Mouse (Mus musculus): ENCODE results near the gene Tmem176a. TPM values are rescaled to one million over a fixed set of nuclear protein-coding genes. Genes with fewer than 3 reads are reported as not detected.
"Not testable (repeated sequence)": the region's sequence is repeated elsewhere in the genome, so short reads cannot be mapped to it uniquely, and the experiment has no call there.

The Tmem176a gene
- polyA plus RNA-seq (2015; fragmentation: Nextera tagmentation; extraction: Ambion mirVana): 94.5 and 102 TPM in 2 replicates

DNA sequence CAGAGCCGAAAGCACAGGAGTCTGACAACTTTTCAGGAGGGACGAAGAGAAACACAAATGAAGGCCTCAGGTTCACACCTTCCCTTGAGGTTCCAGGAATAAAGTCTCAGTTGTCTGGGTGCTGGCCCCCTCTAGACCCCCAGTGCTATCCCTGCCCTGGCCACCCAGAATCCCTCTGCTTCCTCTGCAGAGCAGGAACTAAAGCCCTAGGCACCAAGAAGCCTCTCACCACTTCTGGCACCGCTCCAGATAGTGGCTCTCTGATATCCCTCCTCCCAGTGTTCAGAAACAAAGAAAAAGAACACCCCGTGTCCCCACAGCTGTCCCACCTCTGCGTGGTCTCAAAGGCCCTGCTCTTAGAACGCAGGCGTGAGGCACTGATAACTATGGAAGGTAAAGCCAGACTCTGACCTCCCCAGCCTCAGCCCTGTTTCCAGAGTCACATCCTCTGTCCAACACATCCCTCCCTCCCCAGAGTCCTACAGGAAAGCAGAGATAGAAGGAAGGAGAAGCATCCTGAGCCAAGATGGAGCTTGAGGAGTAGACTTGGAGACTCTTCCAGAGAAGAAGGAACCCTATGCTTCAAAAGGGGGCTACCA lies at the start of gene Tmem176a:
TSS of gene Tmem176a (plus strand) at position 549 of the 599 bp plus-strand sequence.
- H3K27me3 ChIP-seq (replicated peaks): no peaks in the 10 kb centered on the region
- peak within 1 kb of the TSS; percentile 64 for H3K4me3 ChIP-seq
- peaks cover 45% of the 10 kb centered on the region for H3K4me1 ChIP-seq
- H3K4me2 ChIP-seq: peak within 1 kb of the TSS; percentile 80
- ATAC-seq (ENCODE audit: extremely low read depth, insufficient number of reproducible peaks, low FRiP score, low TSS enrichment): no peak
- WGBS: 6% methylated on average over 7 of the region's 7 CpGs
- H3K9me3 ChIP-seq: no peaks in the 10 kb centered on the region
- H3K9ac ChIP-seq: peak within 1 kb of the TSS; percentile 83
- H3K36me3 ChIP-seq: peaks cover 65% of the 10 kb centered on the region
- H3K27ac ChIP-seq (replicated peaks): peak within 1 kb of the TSS; percentile 96

DNA sequence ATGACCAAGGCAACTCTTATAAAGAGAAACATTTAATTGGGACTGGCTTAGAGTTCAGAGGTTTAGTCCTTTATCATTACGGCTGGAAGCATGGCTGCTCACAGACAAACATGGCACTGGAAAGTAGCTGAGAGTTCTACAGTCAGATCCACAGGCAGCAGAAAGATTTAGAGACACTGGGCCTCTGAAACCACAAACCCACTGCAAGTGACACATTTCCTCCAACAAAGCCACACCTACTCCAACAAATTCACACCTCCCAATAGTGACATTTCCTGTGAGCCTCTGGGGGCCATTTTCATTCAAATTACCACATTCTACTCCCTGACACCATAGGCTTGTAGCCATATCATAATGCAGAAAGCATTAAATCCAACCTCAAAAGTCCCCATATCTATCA lies 38.8 kb upstream of the Tmem176a start:
- H3K36me3 ChIP-seq: no peaks in the 10 kb centered on the region
- no peak overlapping the region for H3K4me3 ChIP-seq
- no peak overlapping the region for H3K4me2 ChIP-seq
- no peak overlapping the region for H3K9ac ChIP-seq
- H3K9me3 ChIP-seq: 0 out of 2 replicates have a peak, but pooled peaks cover 3% of the 10 kb centered on the region
- H3K27ac ChIP-seq (replicated peaks): no peak overlapping the region
- H3K27me3 ChIP-seq (replicated peaks): no peaks in the 10 kb centered on the region
- H3K4me1 ChIP-seq: no peaks in the 10 kb centered on the region
- no peak for ATAC-seq (ENCODE audit: extremely low read depth, insufficient number of reproducible peaks, low FRiP score, low TSS enrichment)
- WGBS: 63% methylated on average over 1 of the region's 1 CpGs

DNA sequence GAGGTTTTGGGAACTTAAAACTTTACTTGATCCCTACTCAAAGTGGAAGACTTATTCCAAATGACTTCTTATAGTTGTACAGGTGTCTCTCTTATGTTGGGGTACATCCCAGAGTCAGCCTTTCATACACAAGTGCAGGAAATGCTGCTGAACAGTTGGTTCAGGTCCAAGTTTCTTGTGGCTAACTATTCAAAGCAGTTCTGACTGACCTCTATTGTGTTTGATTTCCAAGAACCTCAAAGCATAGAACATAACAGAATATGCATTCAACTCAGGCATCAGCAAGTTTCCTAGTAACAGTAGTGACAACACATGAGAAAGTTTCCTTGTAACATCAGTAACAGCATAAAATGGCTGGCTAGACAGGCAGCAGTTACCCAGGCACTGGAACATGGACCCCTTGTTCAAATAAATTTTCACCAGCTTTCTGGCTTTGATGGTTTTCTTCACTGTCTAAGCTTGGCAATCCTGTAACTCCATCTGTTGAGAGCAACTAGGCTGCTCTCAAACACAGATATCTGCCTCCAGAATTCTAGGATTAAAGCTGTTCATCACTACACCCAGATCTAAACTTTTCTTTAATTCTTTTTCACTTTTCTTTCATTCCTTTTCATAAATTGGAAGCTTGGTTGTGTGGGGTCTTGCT lies 37.2 kb upstream of the Tmem176a start:
- no peak overlapping the region for H3K4me3 ChIP-seq
- H3K9ac ChIP-seq: no peak overlapping the region
- H3K4me1 ChIP-seq: no peaks in the 10 kb centered on the region
- H3K27ac ChIP-seq (replicated peaks): no peak overlapping the region
- no peaks in the 10 kb centered on the region for H3K36me3 ChIP-seq
- H3K9me3 ChIP-seq: 0 out of 2 replicates have a peak, but pooled peaks cover 3% of the 10 kb centered on the region
- H3K4me2 ChIP-seq: no peak overlapping the region
- H3K27me3 ChIP-seq (replicated peaks): no peaks in the 10 kb centered on the region
- no peak for ATAC-seq (ENCODE audit: extremely low read depth, insufficient number of reproducible peaks, low FRiP score, low TSS enrichment)

DNA sequence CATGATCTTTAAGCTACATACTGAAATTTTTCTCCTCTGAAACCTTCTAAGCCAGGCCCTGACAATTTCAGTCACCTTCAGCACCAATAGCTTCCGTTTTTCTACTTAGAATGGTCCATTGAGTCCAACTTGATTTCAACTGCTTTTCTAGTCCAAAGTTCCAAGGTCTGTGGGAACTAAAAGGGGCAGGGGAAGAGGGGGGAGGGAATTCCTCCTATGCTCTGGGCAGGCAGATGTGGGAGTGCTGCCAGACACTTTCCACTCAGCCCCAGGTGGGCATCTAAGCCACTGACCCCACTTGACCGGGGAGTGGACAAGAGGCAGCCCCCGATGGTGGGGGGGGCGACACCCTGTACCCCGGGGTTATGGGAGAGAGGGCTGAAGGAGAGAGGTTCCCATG lies 36.4 kb upstream of the Tmem176a start:
- Histone ChIP-seq H3K4me2 (no peak overlapping the region), H3K9ac (no peak overlapping the region), H3K27ac (replicated peaks) (no peak overlapping the region)

DNA sequence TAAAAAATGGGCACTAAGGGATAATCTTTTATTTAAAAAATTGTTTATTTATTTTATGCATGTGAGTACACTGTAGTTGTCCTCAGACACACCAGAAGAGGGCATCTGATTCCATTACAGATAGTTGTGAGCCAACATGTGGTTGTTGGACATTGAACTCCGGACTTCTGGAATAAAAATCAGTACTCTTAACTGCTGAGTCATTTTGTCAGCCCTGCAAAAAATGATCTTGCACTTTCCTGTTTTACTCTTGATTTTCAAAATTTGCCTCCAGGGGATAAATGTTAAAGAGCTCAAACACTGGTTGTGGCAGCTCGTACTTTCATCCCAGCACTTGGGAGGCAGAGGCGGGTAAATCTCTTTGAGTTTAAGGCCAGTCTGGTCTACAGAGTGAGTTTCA lies 34.0 kb upstream of the Tmem176a start:
- no peak overlapping the region for H3K4me2 ChIP-seq

More for the DNA sequence above, 36.4 kb upstream of the Tmem176a start:
- H3K4me3 ChIP-seq: no peak overlapping the region
- no peak for ATAC-seq (ENCODE audit: extremely low read depth, insufficient number of reproducible peaks, low FRiP score, low TSS enrichment)
- WGBS: 75% methylated on average over 5 of the region's 5 CpGs
- H3K27me3 ChIP-seq (replicated peaks): no peaks in the 10 kb centered on the region
- no peaks in the 10 kb centered on the region for H3K36me3 ChIP-seq
- H3K4me1 ChIP-seq: no peaks in the 10 kb centered on the region
- H3K9me3 ChIP-seq: 0 out of 2 replicates have a peak, but pooled peaks cover 3% of the 10 kb centered on the region

DNA sequence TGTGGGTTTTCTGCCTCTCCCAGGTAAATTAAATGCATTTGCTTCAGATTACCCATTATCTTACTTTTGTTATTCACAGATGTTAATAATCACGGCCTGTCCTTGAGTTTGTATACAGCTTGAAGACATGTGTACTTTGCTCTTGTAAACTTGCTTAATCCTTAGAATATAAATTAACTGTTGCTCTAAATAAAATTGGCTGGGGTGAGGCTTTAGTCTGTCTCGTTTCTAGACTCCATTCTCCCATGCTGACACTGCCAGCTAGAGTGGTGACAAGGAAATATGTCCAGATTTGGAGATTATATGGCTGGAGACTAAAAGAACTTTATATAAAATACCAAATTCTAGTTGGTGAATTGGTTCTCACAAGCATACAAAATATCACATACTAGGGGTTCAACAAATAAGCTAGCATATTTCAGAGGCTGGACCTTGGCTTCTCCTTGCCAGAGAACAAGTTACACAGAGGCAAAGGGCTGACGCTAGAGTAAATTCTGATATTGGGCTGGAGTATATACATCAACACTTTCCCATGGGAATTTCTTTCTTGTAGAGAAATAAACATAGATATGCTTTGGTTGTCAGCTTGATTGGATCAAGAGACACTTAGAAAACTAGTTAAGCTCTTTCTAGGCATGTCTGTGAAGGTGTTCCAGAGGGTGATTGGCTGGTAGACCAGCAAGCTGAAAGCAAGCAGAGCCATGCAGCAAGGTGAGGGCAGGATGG lies 31.1 kb upstream of the Tmem176a start:
- no peak overlapping the region for H3K4me3 ChIP-seq
- 59% methylated on average over 3 of the region's 3 CpGs for WGBS
- no peaks in the 10 kb centered on the region for H3K9me3 ChIP-seq
- no peaks in the 10 kb centered on the region for H3K36me3 ChIP-seq
- H3K9ac ChIP-seq: no peak overlapping the region
- no peak overlapping the region for H3K4me2 ChIP-seq
- no peaks in the 10 kb centered on the region for H3K4me1 ChIP-seq
- H3K27ac ChIP-seq (replicated peaks): no peak overlapping the region
- ATAC-seq (ENCODE audit: extremely low read depth, insufficient number of reproducible peaks, low FRiP score, low TSS enrichment): no peak
- no peaks in the 10 kb centered on the region for H3K27me3 ChIP-seq (replicated peaks)

More for the DNA sequence above, 34.0 kb upstream of the Tmem176a start:
- 78% methylated on average over 3 of the region's 3 CpGs for WGBS
- Histone ChIP-seq H3K4me3 (no peak overlapping the region), H3K27me3 (replicated peaks) (no peaks in the 10 kb centered on the region), H3K27ac (replicated peaks) (no peak overlapping the region), H3K9me3 (0 out of 2 replicates have a peak, but pooled peaks cover 3% of the 10 kb centered on the region), H3K9ac (no peak overlapping the region), H3K4me1 (no peaks in the 10 kb centered on the region), H3K36me3 (no peaks in the 10 kb centered on the region)
- no peak for ATAC-seq (ENCODE audit: extremely low read depth, insufficient number of reproducible peaks, low FRiP score, low TSS enrichment)

DNA sequence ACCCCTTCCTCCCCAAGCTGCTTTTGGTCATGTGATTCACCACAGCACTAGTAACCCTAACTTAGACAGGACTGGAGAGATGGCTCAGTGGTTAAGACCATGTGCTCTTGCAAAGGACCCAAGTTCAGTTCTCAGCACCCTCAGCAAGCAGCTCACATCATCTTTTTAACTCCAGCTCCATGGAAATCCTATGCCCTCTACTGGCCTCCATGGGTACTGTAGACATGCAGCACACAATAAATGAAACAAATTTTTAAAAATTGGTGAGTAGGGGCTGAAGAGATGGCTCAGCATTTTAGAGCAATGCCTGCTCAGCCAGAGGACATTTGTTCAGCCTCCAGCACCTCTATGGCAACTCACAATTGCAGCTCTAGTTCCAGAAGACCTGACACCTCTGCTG lies 25.7 kb upstream of the Tmem176a start:
- Histone ChIP-seq H3K27ac (replicated peaks) (no peak overlapping the region), H3K4me1 (no peaks in the 10 kb centered on the region), H3K27me3 (replicated peaks) (no peaks in the 10 kb centered on the region), H3K36me3 (no peaks in the 10 kb centered on the region), H3K4me2 (no peak overlapping the region), H3K9ac (no peak overlapping the region), H3K4me3 (no peak overlapping the region), H3K9me3 (0 out of 2 replicates have a peak, but pooled peaks cover 3% of the 10 kb centered on the region)
- ATAC-seq (ENCODE audit: extremely low read depth, insufficient number of reproducible peaks, low FRiP score, low TSS enrichment): no peak

DNA sequence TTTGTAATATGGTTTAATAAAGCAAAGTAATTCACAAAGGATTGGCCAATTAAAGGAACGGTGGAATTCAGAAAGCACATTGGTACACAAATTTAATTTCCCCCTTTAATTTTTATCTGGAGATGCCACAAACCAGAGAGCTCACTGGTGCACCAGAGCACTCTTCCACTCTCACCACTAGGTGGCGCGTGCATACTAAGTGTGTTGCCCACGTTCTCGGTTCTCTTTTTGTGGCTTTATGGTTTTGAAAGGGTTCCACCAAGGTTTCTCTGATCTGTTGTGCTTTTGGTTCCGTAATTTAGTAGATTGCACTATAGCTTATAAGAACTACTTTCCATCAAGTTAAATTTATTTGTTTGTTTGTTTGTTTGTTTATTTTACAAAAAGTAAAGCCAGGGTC lies 22.9 kb upstream of the Tmem176a start:
- H3K4me2 ChIP-seq: no peak overlapping the region
- H3K4me3 ChIP-seq: no peak overlapping the region
- ATAC-seq (ENCODE audit: extremely low read depth, insufficient number of reproducible peaks, low FRiP score, low TSS enrichment): no peak
- no peaks in the 10 kb centered on the region for H3K36me3 ChIP-seq
- no peak overlapping the region for H3K9ac ChIP-seq
- H3K27ac ChIP-seq (replicated peaks): no peak overlapping the region
- 8% methylated on average over 6 of the region's 6 CpGs for WGBS
- no peaks in the 10 kb centered on the region for H3K4me1 ChIP-seq
- no peaks in the 10 kb centered on the region for H3K27me3 ChIP-seq (replicated peaks)
- 0 out of 2 replicates have a peak, but pooled peaks cover 3% of the 10 kb centered on the region for H3K9me3 ChIP-seq

DNA sequence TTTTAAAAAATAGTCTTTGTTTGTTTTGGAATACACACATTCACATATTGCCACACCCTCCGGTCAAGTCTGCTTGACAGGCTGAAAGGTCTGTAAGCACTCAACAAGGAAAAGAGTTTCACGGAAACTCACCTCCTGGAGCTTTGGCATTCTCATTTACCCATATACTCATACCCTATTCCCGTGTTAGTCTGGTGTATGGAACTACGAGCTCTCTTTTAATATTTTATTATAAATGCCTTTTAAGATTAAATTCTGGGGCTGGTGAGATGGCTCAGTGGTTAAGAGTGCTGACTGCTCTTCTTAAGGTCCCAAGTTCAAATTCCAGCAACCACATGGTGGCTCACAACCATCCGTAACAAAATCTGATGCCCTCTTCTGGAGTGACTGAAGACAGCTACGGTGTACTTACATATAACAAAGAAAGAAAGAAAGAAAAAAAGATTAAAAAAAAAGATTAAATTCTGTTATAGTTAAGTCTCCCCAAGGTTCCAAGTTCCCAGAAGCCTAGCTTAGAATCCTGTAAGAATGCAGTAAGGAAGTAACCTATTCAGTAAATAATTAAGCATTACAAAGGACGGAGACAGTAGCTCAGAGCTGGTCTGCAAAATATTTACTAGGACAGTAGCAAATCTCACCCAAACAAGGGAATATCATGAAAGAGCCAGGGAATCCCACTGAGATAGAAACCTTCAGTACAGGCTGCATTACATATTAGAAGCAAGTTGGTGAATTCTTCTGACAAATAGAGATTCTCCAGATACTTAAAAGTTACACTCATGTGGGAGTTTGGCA lies 18.5 kb upstream of the Tmem176a start:
- H3K4me3 ChIP-seq; H3K36me3 ChIP-seq; H3K9ac ChIP-seq; H3K4me1 ChIP-seq; H3K27ac ChIP-seq (replicated peaks); H3K4me2 ChIP-seq; H3K9me3 ChIP-seq; ATAC-seq (ENCODE audit: extremely low read depth, insufficient number of reproducible peaks, low FRiP score, low TSS enrichment); H3K27me3 ChIP-seq (replicated peaks): not testable (repeated sequence)
- WGBS: 79% methylated on average over 7 of the region's 7 CpGs

DNA sequence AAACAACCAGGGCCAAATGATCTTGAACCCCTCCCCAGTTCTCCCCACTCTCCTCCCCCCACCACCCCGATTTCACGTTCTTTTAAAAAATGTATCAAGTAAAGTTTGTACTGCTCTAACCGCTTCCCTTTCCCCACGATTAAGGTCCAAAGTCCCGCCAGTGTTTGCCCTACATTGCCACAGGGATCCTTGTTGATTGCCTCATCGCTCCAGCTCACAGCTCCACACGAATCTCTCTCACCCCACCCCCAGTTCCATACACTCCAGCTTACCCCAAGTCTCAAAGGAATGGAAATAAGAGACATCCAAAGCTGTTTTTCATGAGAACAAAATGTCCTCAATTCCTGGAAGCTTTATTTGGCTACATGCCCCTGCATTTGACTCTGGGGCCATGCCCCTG lies 15.7 kb upstream of the Tmem176a start:
- 60% methylated on average over 7 of the region's 7 CpGs for WGBS

DNA sequence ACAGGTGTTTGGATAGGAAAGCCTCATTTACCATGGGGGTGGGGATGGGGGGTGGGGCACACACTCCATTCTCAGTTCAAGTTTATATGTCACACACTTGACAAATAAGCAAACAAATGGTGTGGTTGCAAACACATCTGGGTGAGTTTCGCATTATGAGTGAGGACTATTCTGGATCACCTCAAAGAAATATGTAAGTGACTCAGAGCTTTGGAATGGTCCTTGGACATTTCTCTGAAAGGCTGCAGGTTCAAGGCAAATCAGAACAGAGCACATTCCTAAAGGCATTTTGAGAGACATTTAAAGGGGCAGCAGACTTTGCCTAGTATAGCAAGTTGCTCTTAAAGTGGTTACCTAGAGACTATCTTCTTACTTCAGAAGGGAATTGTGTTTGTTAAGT lies 11.7 kb upstream of the Tmem176a start:
- H3K4me2 ChIP-seq: no peak overlapping the region
- WGBS: 33% methylated on average over 1 of the region's 1 CpGs
- no peaks in the 10 kb centered on the region for H3K27me3 ChIP-seq (replicated peaks)
- H3K4me3 ChIP-seq: no peak overlapping the region
- no peak for ATAC-seq (ENCODE audit: extremely low read depth, insufficient number of reproducible peaks, low FRiP score, low TSS enrichment)
- H3K9me3 ChIP-seq: peaks cover 8% of the 10 kb centered on the region; the same call in 1 of the 2 replicates
- peaks cover 24% of the 10 kb centered on the region for H3K36me3 ChIP-seq
- H3K27ac ChIP-seq (replicated peaks): no peak overlapping the region
- H3K9ac ChIP-seq: no peak overlapping the region
- peaks cover 13% of the 10 kb centered on the region for H3K4me1 ChIP-seq

More for the DNA sequence above, 15.7 kb upstream of the Tmem176a start:
- Histone ChIP-seq H3K4me1 (peaks cover 13% of the 10 kb centered on the region), H3K9me3 (no peaks in the 10 kb centered on the region), H3K4me3 (no peak overlapping the region), H3K9ac (no peak overlapping the region), H3K36me3 (no peaks in the 10 kb centered on the region), H3K4me2 (no peak overlapping the region), H3K27me3 (replicated peaks) (no peaks in the 10 kb centered on the region), H3K27ac (replicated peaks) (no peak overlapping the region)
- no peak for ATAC-seq (ENCODE audit: extremely low read depth, insufficient number of reproducible peaks, low FRiP score, low TSS enrichment)

Measured in heart, embryonic 13.5 days (tissue).